Mouse (Mus musculus) splenic B cell, adult 2 months (primary cell): ENCODE data around the gene Apip.

Experiments
- DNase-seq: peaks from one replicate; pipeline ENCODE4 v3.0.0-alpha.2; 2011; ENCODE audit warnings: low read depth, low spot score
- H3K27me3 ChIP-seq: 2 replicates; pipeline ENCODE4 v1.6.1; 2012; ENCODE audit warnings: mild to moderate bottlenecking, low read length, moderate library complexity, mixed read lengths; ENCODE audit not compliant: control insufficient read depth, poor library complexity, insufficient read depth, severe bottlenecking
- H3K36me3 ChIP-seq: 2 replicates; pipeline ENCODE4 v1.6.1; 2012; ENCODE audit warnings: mild to moderate bottlenecking, low read length, moderate library complexity, mixed read lengths; ENCODE audit not compliant: control insufficient read depth, poor library complexity, insufficient read depth, severe bottlenecking

Apip gene

GRCm38 (mm10) chr2:103081117-103081516, 7.6 kb downstream of the Apip start:
- Histone ChIP-seq H3K27me3 (no peaks in the 10 kb centered on the region), H3K36me3 (no peaks in the 10 kb centered on the region; the same call in 1 of the 2 replicates)
- DNase-seq, result no peak

DNA sequence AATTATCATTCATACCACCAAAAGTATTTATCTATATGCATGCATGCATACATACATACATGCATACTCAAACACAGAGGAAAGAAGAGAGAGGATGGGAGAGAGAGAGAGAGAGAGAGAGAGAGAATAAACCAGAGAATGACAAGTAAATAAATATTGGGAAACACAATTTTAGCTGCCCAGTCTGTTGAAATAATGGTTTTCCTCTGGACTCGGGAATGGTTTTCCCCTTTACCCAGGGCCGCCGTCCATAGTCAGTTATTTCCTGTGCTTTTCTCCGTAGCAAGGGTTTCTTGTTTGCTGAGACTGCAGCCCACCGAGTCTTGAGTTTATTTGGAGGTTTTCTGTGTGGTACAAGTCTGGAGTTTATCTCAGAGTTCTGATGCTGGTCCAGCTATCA, 8.2 kb downstream of the Apip start:
- Histone ChIP-seq H3K36me3 (no peaks in the 10 kb centered on the region; the same call in 1 of the 2 replicates), H3K27me3 (no peaks in the 10 kb centered on the region)
- DNase-seq, result no peak

- DNase-seq, result no peak
- H3K36me3 ChIP-seq, result no peaks in the 10 kb centered on the region; the same call in 1 of the 2 replicates
- no peaks in the 10 kb centered on the region for H3K27me3 ChIP-seq
Observed at GRCm38 (mm10) chr2:103082853-103083252, 9.4 kb downstream of the Apip start.

DNA sequence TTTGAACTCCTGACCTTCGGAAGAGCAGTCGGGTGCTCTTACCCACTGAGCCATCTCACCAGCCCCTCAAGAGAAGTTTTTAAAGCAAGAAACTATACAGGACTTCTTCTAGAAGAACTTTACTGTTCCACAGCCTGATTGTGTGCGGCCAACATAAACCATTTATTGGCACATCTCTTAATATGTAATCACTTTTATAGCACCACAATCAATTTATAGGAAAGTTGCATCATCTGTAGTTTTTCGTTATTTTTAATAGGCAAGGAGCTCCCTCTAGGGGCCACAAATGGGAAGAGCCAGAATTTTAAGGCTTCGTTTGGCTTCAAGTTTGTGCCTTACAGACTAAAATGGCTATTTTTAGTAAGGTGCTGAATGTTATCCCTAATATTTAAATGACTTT, 11.0 kb downstream of the Apip start:
- DNase-seq, result peak; percentile 49
- H3K27me3 ChIP-seq, result no peaks in the 10 kb centered on the region
- peaks cover 1% of the 10 kb centered on the region for H3K36me3 ChIP-seq

DNA sequence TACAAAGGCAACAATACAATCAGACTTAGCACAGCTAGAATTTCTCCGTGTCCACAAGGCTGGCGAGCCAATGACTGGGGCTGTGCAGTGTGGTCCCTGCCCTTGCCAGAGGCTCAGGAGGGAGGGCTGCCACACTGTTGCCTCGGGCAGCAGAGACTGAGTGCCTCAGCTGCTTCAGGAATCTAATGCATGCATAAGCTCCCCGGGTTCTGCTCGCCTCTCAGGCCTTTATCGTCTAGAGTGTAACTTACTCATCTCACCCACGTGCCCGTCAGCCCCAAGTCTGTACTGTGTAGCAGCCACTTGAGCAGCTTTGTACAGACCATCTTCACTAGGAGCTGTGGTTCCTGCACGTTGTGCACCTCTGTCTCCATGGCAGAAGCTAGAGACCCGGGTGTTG, 12.2 kb downstream of the Apip start:
- Histone ChIP-seq H3K27me3 (no peaks in the 10 kb centered on the region), H3K36me3 (peaks cover 2% of the 10 kb centered on the region)
- no peak for DNase-seq

DNA sequence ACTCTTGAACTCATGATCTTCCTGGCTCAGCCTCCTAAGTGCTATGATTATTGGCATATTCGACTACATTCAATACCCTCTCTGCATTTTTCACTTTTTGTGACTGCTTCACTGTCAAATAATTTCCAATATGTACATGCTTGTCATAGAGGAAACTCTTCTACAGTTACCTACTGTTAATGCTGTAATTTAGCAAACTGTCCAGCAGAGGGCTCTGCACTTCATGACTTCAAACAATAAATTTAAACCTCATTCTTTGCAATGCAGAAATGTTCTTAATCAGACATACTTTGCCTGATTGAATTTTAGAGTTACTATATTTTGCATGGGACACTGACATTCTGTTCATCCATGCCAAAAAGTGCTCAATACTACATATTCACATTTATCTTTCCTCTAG, 13.0 kb downstream of the Apip start:
- Histone ChIP-seq H3K36me3 (peaks cover 2% of the 10 kb centered on the region), H3K27me3 (no peaks in the 10 kb centered on the region)
- DNase-seq, result peak; percentile 63

- peaks cover 5% of the 10 kb centered on the region for H3K36me3 ChIP-seq
- peak; percentile 12 for DNase-seq
Observed at GRCm38 (mm10) chr2:103088099-103088498, 14.6 kb downstream of the Apip start.

GRCm38 (mm10) chr2:103089521-103089920, 16.0 kb downstream of the Apip start:
- H3K27me3 ChIP-seq, result no peaks in the 10 kb centered on the region
- H3K36me3 ChIP-seq, result peaks cover 7% of the 10 kb centered on the region
- no peak for DNase-seq

More at GRCm38 (mm10) chr2:103088099-103088498, 14.6 kb downstream of the Apip start:
- no peaks in the 10 kb centered on the region for H3K27me3 ChIP-seq

GRCm38 (mm10) chr2:103102595-103102994, 29.1 kb downstream of the Apip start:
- no peaks in the 10 kb centered on the region for H3K36me3 ChIP-seq
- no peaks in the 10 kb centered on the region for H3K27me3 ChIP-seq
- no peak for DNase-seq

- no peaks in the 10 kb centered on the region for H3K27me3 ChIP-seq
- H3K36me3 ChIP-seq, result no peaks in the 10 kb centered on the region
- DNase-seq, result no peak
Observed at GRCm38 (mm10) chr2:103106172-103106571, 32.7 kb downstream of the Apip start.

GRCm38 (mm10) chr2:103111669-103112068, 38.2 kb downstream of the Apip start:
- no peaks in the 10 kb centered on the region for H3K36me3 ChIP-seq
- DNase-seq, result no peak

DNA sequence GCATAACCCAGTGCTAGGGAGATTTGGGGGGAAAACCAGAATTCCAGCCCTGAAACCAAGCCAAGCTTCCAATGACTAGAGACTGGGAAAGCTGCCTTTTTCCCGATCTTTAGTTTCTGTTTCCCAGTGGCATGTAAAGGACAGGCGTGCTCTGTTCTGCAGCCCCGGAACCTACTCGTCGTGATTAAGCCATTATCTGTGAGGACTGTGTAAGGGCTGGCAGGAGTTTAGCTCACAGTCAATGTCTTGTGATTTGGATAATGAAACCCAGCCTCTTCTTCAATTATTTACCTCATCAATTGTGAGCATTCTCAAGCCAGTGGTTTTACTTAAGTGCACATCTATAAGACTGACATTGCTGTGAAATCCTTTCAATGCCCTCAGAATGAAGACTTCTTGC, 43.7 kb downstream of the Apip start:
- Histone ChIP-seq H3K27me3 (no peaks in the 10 kb centered on the region), H3K36me3 (no peaks in the 10 kb centered on the region)
- no peak for DNase-seq

More at GRCm38 (mm10) chr2:103111669-103112068, 38.2 kb downstream of the Apip start:
- no peaks in the 10 kb centered on the region for H3K27me3 ChIP-seq

DNA sequence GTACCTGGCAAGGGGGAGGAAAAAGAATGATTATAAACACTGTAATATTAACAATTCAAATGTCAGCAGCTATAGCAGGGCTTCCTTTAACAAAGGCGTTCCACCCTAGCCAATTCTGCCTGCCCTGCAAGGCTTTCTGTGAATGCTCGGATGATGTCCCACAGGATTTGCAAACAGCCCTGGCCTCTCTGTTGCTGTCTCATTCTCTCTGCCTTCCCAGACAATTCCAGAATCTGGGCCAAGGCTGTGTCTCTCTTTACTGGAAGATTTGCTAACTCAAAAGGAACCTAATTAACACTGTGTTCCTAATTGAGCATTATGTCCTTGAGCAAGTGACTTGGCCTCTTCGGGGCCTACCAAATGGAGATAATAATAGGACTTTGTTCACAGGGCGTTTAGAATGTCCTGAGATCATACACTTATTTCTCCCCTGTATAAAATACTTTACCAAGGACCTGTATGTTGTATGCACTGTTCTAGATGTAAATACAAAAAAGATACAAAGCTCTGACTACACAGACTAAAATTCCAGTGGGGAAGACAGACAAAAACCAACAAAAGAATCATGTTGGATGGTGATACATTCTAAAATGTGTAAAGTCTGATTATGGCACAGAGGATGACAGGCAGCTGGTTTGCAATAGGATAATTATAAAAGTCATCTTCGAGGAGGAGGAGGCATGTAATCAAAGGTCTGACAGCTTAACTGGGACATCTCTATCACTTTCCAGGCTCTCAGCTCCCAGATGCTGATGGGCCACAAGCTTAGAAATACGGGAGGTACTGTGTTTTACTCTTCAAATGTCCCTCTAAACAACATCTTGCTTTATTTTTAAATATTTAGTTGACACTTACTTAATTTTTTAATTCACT, 45.1 kb downstream of the Apip start:
- no peak for DNase-seq
- Histone ChIP-seq H3K27me3 (no peaks in the 10 kb centered on the region), H3K36me3 (no peaks in the 10 kb centered on the region)

DNA sequence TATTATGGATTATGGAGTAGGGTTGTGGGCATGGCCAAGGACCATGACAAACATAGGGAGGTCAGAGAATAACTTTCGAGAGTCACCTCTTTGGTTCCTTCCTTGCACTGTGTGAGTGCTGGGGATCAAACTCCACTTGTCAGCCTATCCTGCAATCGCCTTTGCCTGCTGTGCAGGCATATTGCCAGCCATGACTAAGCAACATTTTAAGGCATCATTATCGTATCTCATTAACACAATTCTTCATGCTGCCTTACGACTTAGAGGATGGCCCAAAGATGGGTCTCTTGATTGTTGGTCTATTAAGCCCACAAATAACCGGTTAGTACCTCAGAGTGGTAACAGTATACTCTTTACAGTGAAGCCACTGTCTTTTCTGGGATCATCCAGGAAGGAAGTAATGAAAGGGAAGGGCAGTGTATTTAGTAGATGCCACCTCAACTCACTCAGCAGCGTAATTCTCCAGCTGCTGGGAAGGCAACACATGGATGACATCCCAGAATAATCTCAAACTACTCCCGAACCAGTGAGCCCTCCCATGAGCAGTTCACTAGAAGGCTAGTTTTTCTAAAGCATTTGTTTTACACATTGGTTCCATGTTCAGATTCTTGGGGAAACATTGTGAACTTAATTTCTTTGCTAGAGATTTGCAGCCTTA, 45.9 kb downstream of the Apip start:
- H3K36me3 ChIP-seq, result no peaks in the 10 kb centered on the region
- no peaks in the 10 kb centered on the region for H3K27me3 ChIP-seq
- DNase-seq, result no peak

GRCm38 (mm10) chr2:103129676-103130075, 56.2 kb downstream of the Apip start:
- Histone ChIP-seq H3K36me3 (no peaks in the 10 kb centered on the region), H3K27me3 (0 out of 2 replicates have a peak, but pooled peaks cover 2% of the 10 kb centered on the region)
- DNase-seq, result no peak
